Mouse (Mus musculus) limb, embryonic 13.5 days (tissue): ENCODE results near the gene Utrn. TPM values are rescaled to one million over a fixed set of nuclear protein-coding genes. Genes with fewer than 3 reads are reported as not detected.

Source experiments
- ATAC-seq: fragments of 200-750 bp; cut with Nextera tagmentation; 2 replicates; pipeline ENCODE4 v1.8.0; 2017; ENCODE audit warnings: low read depth, moderate number of reproducible peaks, moderate TSS enrichment; ENCODE audit not compliant: low FRiP score
- H3K27ac ChIP-seq: fragments of 300-500 bp; sonication (generic); 2 replicates; pipeline ENCODE4 v1.5.1; 2015; ENCODE audit warnings: inconsistent platforms, mild to moderate bottlenecking, moderate library complexity
- H3K27me3 ChIP-seq: fragments of 300-500 bp; sonication (generic); 2 replicates; pipeline ENCODE4 v1.6.1; 2015; ENCODE audit warnings: mild to moderate bottlenecking, inconsistent platforms
- H3K36me3 ChIP-seq: fragments of 300-500 bp; sonication (generic); 2 replicates; pipeline ENCODE4 v1.6.1; 2015; ENCODE audit warnings: inconsistent platforms, mild to moderate bottlenecking, moderate library complexity
- H3K4me1 ChIP-seq: fragments of 300-500 bp; sonication (generic); 2 replicates; pipeline ENCODE4 v1.6.1; 2015; ENCODE audit warnings: inconsistent platforms
- H3K4me2 ChIP-seq: fragments of 300-500 bp; sonication (generic); replicated peaks from 2 replicates; pipeline ENCODE4 v1.6.1; 2015; ENCODE audit warnings: inconsistent platforms, mild to moderate bottlenecking, moderate library complexity
- H3K4me3 ChIP-seq: fragments of 300-500 bp; sonication (generic); 2 replicates; pipeline ENCODE4 v1.5.1; 2015; ENCODE audit warnings: moderate library complexity, mild to moderate bottlenecking, inconsistent platforms
- H3K9ac ChIP-seq: fragments of 300-500 bp; sonication (generic); 2 replicates; pipeline ENCODE4 v1.6.1; 2015; ENCODE audit warnings: mild to moderate bottlenecking, inconsistent platforms
- H3K9me3 ChIP-seq: fragments of 300-500 bp; sonication (generic); 2 replicates; pipeline ENCODE4 v1.6.1; 2016; ENCODE audit warnings: inconsistent platforms
- WGBS: fragments of 180-500 bp; shearing (Covaris S2); methylation state at CpG from one replicate; pipeline ENCODE4 v1.1.7; 2015; 5-methylcytosine and 5-hydroxymethylcytosine counted together
- polyA plus RNA-seq: library from polyadenylated mRNA; unstranded; fragments of >200 nt; fragmentation: Nextera tagmentation; extraction: Ambion mirVana; gene quantifications from 2 replicates; pipeline ENCODE4 v1.2.1, GENCODE M21; 2015

Gene Utrn
- polyA plus RNA-seq, 1 experiment from 2014 or later = 89.9 TPM

- H3K36me3 ChIP-seq = no peaks in the 10 kb centered on the region
- 0% methylated on average over 12 of the region's 12 CpGs for WGBS
- peaks cover 16% of the 10 kb centered on the region for H3K4me1 ChIP-seq
- ATAC-seq = no peak
- peak overlapping the region; percentile 92 for H3K4me2 ChIP-seq
- H3K27me3 ChIP-seq = peaks cover 4% of the 10 kb centered on the region; the same call in 1 of the 2 replicates
- peak overlapping the region; percentile 91 for H3K27ac ChIP-seq
- H3K9me3 ChIP-seq = no peaks in the 10 kb centered on the region
- peak overlapping the region; percentile 72 for H3K4me3 ChIP-seq
- peak overlapping the region; percentile 85 for H3K9ac ChIP-seq
These were observed 1.4 kb downstream of the Utrn start for GRCm38 (mm10) chr10:12867733-12868188.

GRCm38 (mm10) chr10:12866971-12867732 is 2.0 kb downstream of the Utrn start:
- Histone ChIP-seq H3K4me3 (peak overlapping the region; percentile 72), H3K9ac (peak overlapping the region; percentile 85), H3K27me3 (0 out of 2 replicates have a peak, but pooled peaks cover 4% of the 10 kb centered on the region), H3K9me3 (no peaks in the 10 kb centered on the region), H3K4me1 (peaks cover 17% of the 10 kb centered on the region), H3K27ac (peak overlapping the region; percentile 91), H3K36me3 (no peaks in the 10 kb centered on the region), H3K4me2 (peak overlapping the region; percentile 92)
- no peak for ATAC-seq
- WGBS = under 1% methylated on average over 28 of the region's 28 CpGs

DNA sequence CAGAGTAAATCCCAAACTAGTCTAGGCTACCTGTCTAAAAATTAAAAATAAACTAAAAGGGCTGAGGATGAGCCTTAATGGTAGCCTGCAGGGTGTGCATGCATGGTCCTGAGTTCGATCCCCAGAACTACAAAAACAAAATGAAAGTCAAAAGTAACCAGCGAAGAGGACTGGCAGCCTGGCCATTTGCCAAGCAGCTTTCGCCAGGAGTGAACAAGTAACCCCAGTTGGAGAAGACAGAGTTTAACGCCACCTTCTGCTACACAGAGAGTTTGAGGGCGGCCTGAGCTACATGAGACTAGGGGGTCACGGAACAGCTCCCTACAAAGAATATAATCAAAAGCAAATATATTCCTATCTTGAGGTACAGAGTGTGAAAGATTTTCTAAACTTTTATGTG is 4.0 kb downstream of the Utrn start:
- Histone ChIP-seq H3K9me3 (no peaks in the 10 kb centered on the region), H3K4me3 (no peak overlapping the region), H3K36me3 (peaks cover 8% of the 10 kb centered on the region), H3K27ac (no peak overlapping the region), H3K27me3 (no peaks in the 10 kb centered on the region), H3K4me1 (peaks cover 36% of the 10 kb centered on the region), H3K4me2 (no peak overlapping the region), H3K9ac (no peak overlapping the region)
- WGBS = 81% methylated on average over 6 of the region's 6 CpGs
- ATAC-seq = no peak

GRCm38 (mm10) chr10:12863581-12863980 is 5.6 kb downstream of the Utrn start:
- Histone ChIP-seq H3K27me3 (no peaks in the 10 kb centered on the region), H3K9ac (no peak overlapping the region), H3K9me3 (no peaks in the 10 kb centered on the region), H3K36me3 (peaks cover 12% of the 10 kb centered on the region), H3K4me3 (no peak overlapping the region), H3K4me1 (peaks cover 39% of the 10 kb centered on the region), H3K27ac (no peak overlapping the region), H3K4me2 (no peak overlapping the region)
- 93% methylated on average over 9 of the region's 9 CpGs for WGBS
- no peak for ATAC-seq

- no peak overlapping the region for H3K4me2 ChIP-seq
- ATAC-seq = no peak
- H3K9ac ChIP-seq = no peak overlapping the region
- H3K27ac ChIP-seq = no peak overlapping the region
- 72% methylated on average over 8 of the region's 8 CpGs for WGBS
- H3K27me3 ChIP-seq = no peaks in the 10 kb centered on the region
- no peak overlapping the region for H3K4me3 ChIP-seq
- peaks cover 12% of the 10 kb centered on the region for H3K36me3 ChIP-seq
- H3K9me3 ChIP-seq = no peaks in the 10 kb centered on the region
- peaks cover 30% of the 10 kb centered on the region for H3K4me1 ChIP-seq
These were observed 7.1 kb downstream of the Utrn start for GRCm38 (mm10) chr10:12862047-12862446.

- no peaks in the 10 kb centered on the region for H3K9me3 ChIP-seq
- H3K4me1 ChIP-seq = peaks cover 23% of the 10 kb centered on the region
- no peaks in the 10 kb centered on the region for H3K27me3 ChIP-seq
- H3K9ac ChIP-seq = no peak overlapping the region
- ATAC-seq = no peak
- no peak overlapping the region for H3K27ac ChIP-seq
- no peak overlapping the region for H3K4me2 ChIP-seq
- 79% methylated on average over 2 of the region's 2 CpGs for WGBS
- H3K4me3 ChIP-seq = no peak overlapping the region
- H3K36me3 ChIP-seq = peaks cover 12% of the 10 kb centered on the region
These were observed 7.8 kb downstream of the Utrn start for GRCm38 (mm10) chr10:12861381-12861780.

- Histone ChIP-seq H3K27ac (no peak overlapping the region), H3K4me1 (peaks cover 23% of the 10 kb centered on the region), H3K4me3 (no peak overlapping the region), H3K9ac (no peak overlapping the region), H3K27me3 (no peaks in the 10 kb centered on the region), H3K36me3 (peaks cover 15% of the 10 kb centered on the region), H3K4me2 (no peak overlapping the region), H3K9me3 (no peaks in the 10 kb centered on the region)
- ATAC-seq = no peak
- 52% methylated on average over 4 of the region's 4 CpGs for WGBS
These were observed 8.4 kb downstream of the Utrn start for GRCm38 (mm10) chr10:12860765-12861164.

GRCm38 (mm10) chr10:12860331-12860730 is 8.8 kb downstream of the Utrn start:
- Histone ChIP-seq H3K4me2 (no peak overlapping the region), H3K4me3 (no peak overlapping the region), H3K36me3 (peaks cover 17% of the 10 kb centered on the region), H3K4me1 (peaks cover 23% of the 10 kb centered on the region), H3K27me3 (no peaks in the 10 kb centered on the region), H3K9me3 (no peaks in the 10 kb centered on the region), H3K27ac (no peak overlapping the region), H3K9ac (no peak overlapping the region)
- 63% methylated on average over 7 of the region's 7 CpGs for WGBS
- ATAC-seq = no peak

- Histone ChIP-seq H3K4me3 (no peak overlapping the region), H3K27ac (no peak overlapping the region), H3K4me1 (peaks cover 31% of the 10 kb centered on the region), H3K9me3 (no peaks in the 10 kb centered on the region), H3K36me3 (peaks cover 17% of the 10 kb centered on the region), H3K27me3 (no peaks in the 10 kb centered on the region), H3K9ac (no peak overlapping the region), H3K4me2 (no peak overlapping the region)
- no peak for ATAC-seq
- 63% methylated on average over 5 of the region's 5 CpGs for WGBS
These were observed 11.1 kb downstream of the Utrn start for GRCm38 (mm10) chr10:12858017-12858416.

GRCm38 (mm10) chr10:12854298-12854697 is 14.9 kb downstream of the Utrn start:
- Histone ChIP-seq H3K9ac (no peak overlapping the region), H3K4me2 (no peak overlapping the region), H3K4me3 (no peak overlapping the region), H3K36me3 (peaks cover 5% of the 10 kb centered on the region), H3K27ac (no peak overlapping the region), H3K27me3 (no peaks in the 10 kb centered on the region), H3K9me3 (no peaks in the 10 kb centered on the region), H3K4me1 (peaks cover 14% of the 10 kb centered on the region)
- ATAC-seq = no peak
- 89% methylated on average over 6 of the region's 6 CpGs for WGBS

GRCm38 (mm10) chr10:12853776-12854175 is 15.4 kb downstream of the Utrn start:
- Histone ChIP-seq H3K4me3 (no peak overlapping the region), H3K9me3 (no peaks in the 10 kb centered on the region), H3K4me2 (no peak overlapping the region), H3K36me3 (peaks cover 5% of the 10 kb centered on the region), H3K4me1 (peaks cover 15% of the 10 kb centered on the region), H3K9ac (0 out of 2 replicates have a peak overlapping the region, but pooled peaks have one; percentile 19), H3K27me3 (no peaks in the 10 kb centered on the region), H3K27ac (no peak overlapping the region)
- no peak for ATAC-seq
- 83% methylated on average over 6 of the region's 6 CpGs for WGBS

DNA sequence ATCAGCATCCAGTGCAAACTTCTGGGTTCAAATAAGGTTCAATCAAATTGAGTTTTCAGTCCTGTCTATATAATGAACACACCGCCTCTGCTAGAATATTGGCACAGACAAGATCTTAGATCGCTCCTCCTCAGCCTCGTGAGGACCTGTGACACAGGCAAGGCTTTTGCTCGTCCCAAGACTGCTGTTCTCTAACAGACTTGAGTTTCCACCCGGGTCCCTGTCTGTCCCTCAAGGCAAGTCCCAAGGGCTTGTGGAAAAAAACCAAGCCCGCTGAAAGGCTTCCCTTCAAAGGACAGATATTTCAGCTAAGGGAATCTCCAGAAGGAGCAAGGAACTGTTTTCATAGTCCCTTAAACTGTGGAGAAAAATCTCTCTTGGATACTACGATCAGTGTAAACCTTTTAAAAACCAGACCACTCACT is 16.0 kb downstream of the Utrn start:
- ATAC-seq = no peak
- H3K4me3 ChIP-seq = no peak overlapping the region
- H3K27me3 ChIP-seq = no peaks in the 10 kb centered on the region
- peaks cover 5% of the 10 kb centered on the region for H3K36me3 ChIP-seq
- H3K9ac ChIP-seq = 0 out of 2 replicates have a peak overlapping the region, but pooled peaks have one; percentile 19
- no peaks in the 10 kb centered on the region for H3K9me3 ChIP-seq
- WGBS = 75% methylated on average over 7 of the region's 7 CpGs
- H3K4me2 ChIP-seq = no peak overlapping the region
- no peak overlapping the region for H3K27ac ChIP-seq
- H3K4me1 ChIP-seq = peaks cover 21% of the 10 kb centered on the region
